8 mouse cellular contexts compared by ENCODE assay signal in the genomic region with DNA sequence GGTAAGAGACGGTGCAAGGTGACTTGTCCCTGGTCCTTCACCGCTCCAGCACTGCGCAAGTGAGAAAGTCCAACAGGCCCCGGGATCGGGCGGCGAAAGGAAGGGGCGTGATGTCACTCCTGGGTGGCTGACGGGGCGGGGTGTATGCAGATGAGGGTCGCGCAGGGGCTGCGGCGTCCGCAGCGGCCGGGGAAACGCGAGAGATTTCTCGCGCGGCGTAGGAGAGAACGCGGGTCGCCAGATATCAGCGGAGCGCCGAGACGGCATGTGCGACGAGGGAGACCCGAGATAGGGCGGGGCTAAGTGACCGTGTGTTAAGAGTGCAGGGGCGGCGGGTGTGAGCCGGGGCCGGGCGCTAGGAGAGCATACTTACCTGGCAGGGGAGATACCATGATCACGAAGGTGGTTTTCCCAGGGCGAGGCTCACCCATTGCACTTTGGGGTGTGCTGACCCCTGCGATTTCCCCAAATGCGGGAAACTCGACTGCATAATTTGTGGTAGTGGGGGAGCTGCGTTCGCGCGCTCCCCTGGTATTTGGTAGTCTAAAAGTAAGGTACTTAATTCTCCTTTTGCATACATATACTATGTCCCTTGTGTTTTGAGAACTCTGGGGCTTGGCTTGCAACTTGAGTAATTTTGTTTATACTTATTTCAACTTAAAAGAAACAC. TPM values are rescaled to one million over a fixed set of nuclear protein-coding genes. Genes with fewer than 3 reads are reported as not detected.
DNase-seq lines count a peak whose midpoint lies in the region; ATAC-seq lines count a peak whose summit lies in the region.
"Not testable (repeated sequence)": the region's sequence is repeated elsewhere in the genome, so short reads cannot be mapped to it uniquely, and the experiment has no call there.

No protein-coding gene starts in this region.

- peak overlapping the region; percentile 71 for H3K4me2 ChIP-seq in heart, embryonic 14.5 days (ENCODE audit: low read length)
- H3K4me2 ChIP-seq in liver, embryonic 12.5 days = peak overlapping the region; percentile 72
- H3K4me2 ChIP-seq in midbrain, embryonic 11.5 days = peak overlapping the region; percentile 57
- peak overlapping the region; percentile 49 for H3K4me2 ChIP-seq in stomach, embryonic 14.5 days (replicated peaks; ENCODE audit: low read depth, low read length)

- ATAC-seq in heart, embryonic 14.5 days (ENCODE audit: insufficient number of reproducible peaks, insufficient read depth, low FRiP score, low read depth) = peak; percentile 86
- ATAC-seq in liver, embryonic 12.5 days = peak; percentile 79
- peak; percentile 95 for ATAC-seq in midbrain, embryonic 11.5 days (ENCODE audit: low FRiP score)
- peak; percentile 90 for ATAC-seq in stomach, embryonic 14.5 days (ENCODE audit: insufficient number of reproducible peaks, insufficient read depth, low FRiP score, low read depth)

- not testable (repeated sequence) for H3K36me3 ChIP-seq in forebrain, embryonic 10.5 days (replicated peaks); heart, embryonic 14.5 days (ENCODE audit: control insufficient read depth, insufficient read depth, low read length); liver, embryonic 12.5 days; midbrain, embryonic 11.5 days (ENCODE audit: control insufficient read depth, insufficient read depth, low read length); stomach, embryonic 14.5 days (ENCODE audit: control insufficient read depth, insufficient read depth, low read length)

- peak overlapping the region; percentile 56 for H3K4me3 ChIP-seq in forebrain, embryonic 10.5 days
- H3K4me3 ChIP-seq in heart, embryonic 14.5 days (ENCODE audit: control insufficient read depth in 1 of 2, insufficient read depth in 1 of 2, low read depth in 1 of 2, low read length in 2 of 2) = peak overlapping the region; percentile 43 to 52
- H3K4me3 ChIP-seq in liver, embryonic 12.5 days = peak overlapping the region; percentile 50
- H3K4me3 ChIP-seq in midbrain, embryonic 11.5 days (ENCODE audit: low read depth, low read length) = peak overlapping the region; percentile 34
- peak overlapping the region; percentile 25 for H3K4me3 ChIP-seq in stomach, embryonic 14.5 days (ENCODE audit: low read depth, low read length)

- peaks cover 30% of the 10 kb centered on the region for H3K4me1 ChIP-seq in forebrain, embryonic 10.5 days
- not testable (repeated sequence) for H3K4me1 ChIP-seq in heart, embryonic 14.5 days (ENCODE audit: control insufficient read depth in 2 of 2, insufficient read depth in 2 of 2, low read length in 2 of 2); midbrain, embryonic 11.5 days (ENCODE audit: control insufficient read depth, insufficient read depth, low read length); stomach, embryonic 14.5 days (ENCODE audit: control insufficient read depth, insufficient read depth, low read length)
- H3K4me1 ChIP-seq in liver, embryonic 12.5 days = peaks cover 28% of the 10 kb centered on the region

- not testable (repeated sequence) for H3K9me3 ChIP-seq in forebrain, embryonic 10.5 days; heart, embryonic 14.5 days (ENCODE audit: control insufficient read depth, low read length); liver, embryonic 12.5 days (replicated peaks); midbrain, embryonic 11.5 days (ENCODE audit: control insufficient read depth, low read length); stomach, embryonic 14.5 days (ENCODE audit: control insufficient read depth, low read depth, low read length)

- peak overlapping the region; percentile 91 for H3K27ac ChIP-seq in forebrain, embryonic 10.5 days
- H3K27ac ChIP-seq in heart, embryonic 14.5 days (replicated peaks in 1 of 2; ENCODE audit: control insufficient read depth in 1 of 2, insufficient read depth in 1 of 2, low read depth in 2 of 2, low read length in 2 of 2) = 0 out of 4 replicates have a peak overlapping the region, but pooled peaks of 1 of the 2 experiments have one; percentile 37
- 0 out of 2 replicates have a peak overlapping the region, but pooled peaks have one; percentile 40 for H3K27ac ChIP-seq in liver, embryonic 12.5 days
- H3K27ac ChIP-seq in midbrain, embryonic 11.5 days (ENCODE audit: low read depth, low read length); stomach, embryonic 14.5 days (ENCODE audit: low read length): not testable (repeated sequence)

- peak; percentile 92 for DNase-seq in A20 (ENCODE audit: low read depth, low spot score)
- DNase-seq in adrenal gland, postnatal 14 days = peak; percentile 24
- peak; percentile 70 for DNase-seq in forebrain, embryonic 10.5 days (ENCODE audit: extremely low spot score, low spot score)
- DNase-seq in kidney, adult 18-20 months = peak; percentile 28
- peak; percentile 94 for DNase-seq in midbrain, embryonic 11.5 days (ENCODE audit: low spot score, missing footprints)

- H3K9ac ChIP-seq in heart, embryonic 14.5 days (ENCODE audit: low read length) = peak overlapping the region; percentile 67
- H3K9ac ChIP-seq in liver, embryonic 12.5 days = 0 out of 2 replicates have a peak overlapping the region, but pooled peaks have one; percentile 50
- not testable (repeated sequence) for H3K9ac ChIP-seq in midbrain, embryonic 11.5 days (ENCODE audit: low read length); stomach, embryonic 14.5 days (replicated peaks; ENCODE audit: low read depth, low read length)

- under 1% methylated on average over 49 of the region's 49 CpGs for WGBS in forebrain, embryonic 10.5 days
- WGBS in heart, embryonic 14.5 days = under 1% methylated on average over 43 of the region's 49 CpGs
- WGBS in liver, embryonic 12.5 days (ENCODE audit: insufficient replicate concordance) = under 1% methylated on average over 49 of the region's 49 CpGs
- under 1% methylated on average over 47 of the region's 49 CpGs for WGBS in midbrain, embryonic 11.5 days
- under 1% methylated on average over 36 of the region's 49 CpGs for WGBS in stomach, embryonic 14.5 days

- peaks cover 86% of the 10 kb centered on the region for H3K27me3 ChIP-seq in forebrain, embryonic 10.5 days (ENCODE audit: poor library complexity, severe bottlenecking)
- H3K27me3 ChIP-seq in heart, embryonic 14.5 days (ENCODE audit: control insufficient read depth, insufficient read depth, low read length) = peaks cover 74% of the 10 kb centered on the region
- peaks cover 83% of the 10 kb centered on the region for H3K27me3 ChIP-seq in liver, embryonic 12.5 days (replicated peaks)
- peaks cover 39% of the 10 kb centered on the region for H3K27me3 ChIP-seq in midbrain, embryonic 11.5 days (ENCODE audit: control insufficient read depth, insufficient read depth, low read length)
- H3K27me3 ChIP-seq in stomach, embryonic 14.5 days (ENCODE audit: control insufficient read depth, insufficient read depth, low read length) = peaks cover 32% of the 10 kb centered on the region

RNA-seq across cellular contexts. Expression of a gene that starts 34.4 kb away (rescaled TPM):
- 0.56 and 1.3 TPM in 2 replicates for total RNA-seq in adrenal gland, postnatal 14 days (2021)
- 0.84 and 1.3 TPM in 2 replicates for polyA plus RNA-seq in forebrain, embryonic 10.5 days (2016; fragmentation: Nextera tagmentation; extraction: Ambion mirVana)
- 2.1 and 3.2 TPM in 2 replicates for polyA plus RNA-seq in heart, embryonic 14.5 days (2014; fragmentation: Nextera tagmentation; extraction: Ambion mirVana)
- 2.4 and 2.7 TPM in 2 replicates for polyA plus RNA-seq in liver, embryonic 12.5 days (2016; fragmentation: Nextera tagmentation; extraction: Ambion mirVana)
- polyA plus RNA-seq in midbrain, embryonic 11.5 days (2014; fragmentation: Nextera tagmentation; extraction: Ambion mirVana) = 1.7 and 2.1 TPM in 2 replicates
- 3.0 and 3.8 TPM in 2 replicates for polyA plus RNA-seq in stomach, embryonic 14.5 days (2014; fragmentation: Nextera tagmentation; extraction: Ambion mirVana)

RNA-seq across cellular contexts. Expression of a gene that starts 58.6 kb away (rescaled TPM):
- total RNA-seq in adrenal gland, postnatal 14 days (2021) = 370 and 432 TPM in 2 replicates
- 10.2 and 10.5 TPM in 2 replicates for polyA plus RNA-seq in forebrain, embryonic 10.5 days (2016; fragmentation: Nextera tagmentation; extraction: Ambion mirVana)
- polyA plus RNA-seq in heart, embryonic 14.5 days (2014; fragmentation: Nextera tagmentation; extraction: Ambion mirVana) = 4.0 and 7.9 TPM in 2 replicates
- 23.6 and 31.6 TPM in 2 replicates for polyA plus RNA-seq in liver, embryonic 12.5 days (2016; fragmentation: Nextera tagmentation; extraction: Ambion mirVana)
- 18.3 and 26.8 TPM in 2 replicates for polyA plus RNA-seq in midbrain, embryonic 11.5 days (2014; fragmentation: Nextera tagmentation; extraction: Ambion mirVana)
- polyA plus RNA-seq in stomach, embryonic 14.5 days (2014; fragmentation: Nextera tagmentation; extraction: Ambion mirVana) = 20.5 and 23.7 TPM in 2 replicates

RNA-seq across cellular contexts. Expression of a gene that starts 59.7 kb away (rescaled TPM):
- total RNA-seq in adrenal gland, postnatal 14 days (2021) = 357 and 406 TPM in 2 replicates
- polyA plus RNA-seq in forebrain, embryonic 10.5 days (2016; fragmentation: Nextera tagmentation; extraction: Ambion mirVana) = 48.0 and 48.8 TPM in 2 replicates
- 26.9 and 32.0 TPM in 2 replicates for polyA plus RNA-seq in heart, embryonic 14.5 days (2014; fragmentation: Nextera tagmentation; extraction: Ambion mirVana)
- 99.1 and 113 TPM in 2 replicates for polyA plus RNA-seq in liver, embryonic 12.5 days (2016; fragmentation: Nextera tagmentation; extraction: Ambion mirVana)
- 94.4 and 97.1 TPM in 2 replicates for polyA plus RNA-seq in midbrain, embryonic 11.5 days (2014; fragmentation: Nextera tagmentation; extraction: Ambion mirVana)
- polyA plus RNA-seq in stomach, embryonic 14.5 days (2014; fragmentation: Nextera tagmentation; extraction: Ambion mirVana) = 68.9 and 80.2 TPM in 2 replicates

Comparison
In these comparisons a context has a peak if more than half of its experiments do, and no peak if none do; other contexts are left out.
1. DNase-seq: peak in every context shown above with its lines; median percentile 94 in midbrain, embryonic 11.5 days; 92 in A20; 70 in forebrain, embryonic 10.5 days; 28 in kidney, adult 18-20 months; 24 in adrenal gland, postnatal 14 days.